Mouse (Mus musculus) bone marrow macrophage, adult 2 months (primary cell): ENCODE measurements around the gene Tagln3. TPM values are rescaled to one million over a fixed set of nuclear protein-coding genes. Genes with fewer than 3 reads are reported as not detected.

Experiments used
- H3K27ac ChIP-seq: 2 replicates; pipeline ENCODE4 v1.5.1; 2012; ENCODE audit warnings: low read depth, low read length; ENCODE audit not compliant: insufficient read depth
- H3K4me1 ChIP-seq: 2 replicates; pipeline ENCODE4 v1.6.1; 2012; ENCODE audit warnings: low read length; ENCODE audit not compliant: control insufficient read depth, insufficient read depth
- H3K4me3 ChIP-seq: 2 replicates; pipeline ENCODE4 v1.5.1; 2012; ENCODE audit warnings: mild to moderate bottlenecking, low read length, moderate library complexity; ENCODE audit not compliant: insufficient read depth
- CTCF ChIP-seq: IDR thresholded peaks from 2 replicates; pipeline ENCODE4 v1.5.1; 2012; ENCODE audit warnings: low read depth, mild to moderate bottlenecking, low read length, moderate library complexity
- POLR2A ChIP-seq: IDR thresholded peaks from 2 replicates; pipeline ENCODE4 v1.6.1; 2012; ENCODE audit warnings: mild to moderate bottlenecking, low read depth, low read length, borderline replicate concordance
- polyA plus RNA-seq: library from polyadenylated mRNA; stranded (reverse); fragments of >200 nt; gene quantifications from 2 replicates; pipeline ENCODE4 v1.2.4, GENCODE M21; 2012; ENCODE audit not compliant: missing spikeins, insufficient read depth, insufficient read length

Gene Tagln3
- polyA plus RNA-seq, 1 experiment, result 0.44 TPM

DNA sequence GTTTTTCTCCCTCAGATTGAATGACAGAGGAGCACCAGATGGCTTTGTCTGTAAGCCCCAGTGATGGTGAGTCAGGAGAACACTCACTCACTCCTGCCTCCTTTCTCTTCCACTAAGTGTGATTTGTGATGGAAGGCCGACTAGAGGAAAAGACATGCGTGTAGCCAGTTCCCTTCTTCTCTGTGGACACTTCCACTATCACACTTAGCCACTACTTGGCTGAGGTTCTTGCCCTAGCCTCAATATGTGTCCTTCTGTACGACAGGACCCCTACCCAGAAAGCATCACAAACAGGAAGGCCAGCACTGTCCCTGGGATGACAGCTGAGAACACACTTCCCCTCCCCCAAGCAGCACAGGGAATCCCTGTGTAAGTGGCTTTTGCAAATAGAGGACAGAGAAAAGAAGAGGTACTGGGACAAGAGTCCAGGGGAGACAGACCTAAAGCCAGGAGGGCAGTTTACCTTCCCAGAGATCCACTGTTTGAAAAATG lies 1.9 kb downstream of the Tagln3 start:
- Histone ChIP-seq H3K4me1 (no peaks in the 10 kb centered on the region), H3K4me3 (no peak overlapping the region), H3K27ac (no peak overlapping the region)
- no peak for TF ChIP-seq CTCF
- no peak for TF ChIP-seq POLR2A

GRCm38 (mm10) chr16:45720022-45720630 lies 4.3 kb downstream of the Tagln3 start:
- no peak overlapping the region for H3K27ac ChIP-seq
- no peaks in the 10 kb centered on the region for H3K4me1 ChIP-seq
- no peak for TF ChIP-seq POLR2A
- TF ChIP-seq CTCF, result no peak
- H3K4me3 ChIP-seq, result no peak overlapping the region

GRCm38 (mm10) chr16:45718296-45718695 lies 6.1 kb downstream of the Tagln3 start:
- Histone ChIP-seq H3K27ac (no peak overlapping the region), H3K4me3 (no peak overlapping the region), H3K4me1 (no peaks in the 10 kb centered on the region)
- TF ChIP-seq POLR2A, result no peak
- TF ChIP-seq CTCF, result no peak

GRCm38 (mm10) chr16:45714489-45715150 lies 9.8 kb downstream of the Tagln3 start:
- no peak for TF ChIP-seq POLR2A
- TF ChIP-seq CTCF, result no peak
- H3K27ac ChIP-seq, result no peak overlapping the region
- no peaks in the 10 kb centered on the region for H3K4me1 ChIP-seq
- H3K4me3 ChIP-seq, result no peak overlapping the region

DNA sequence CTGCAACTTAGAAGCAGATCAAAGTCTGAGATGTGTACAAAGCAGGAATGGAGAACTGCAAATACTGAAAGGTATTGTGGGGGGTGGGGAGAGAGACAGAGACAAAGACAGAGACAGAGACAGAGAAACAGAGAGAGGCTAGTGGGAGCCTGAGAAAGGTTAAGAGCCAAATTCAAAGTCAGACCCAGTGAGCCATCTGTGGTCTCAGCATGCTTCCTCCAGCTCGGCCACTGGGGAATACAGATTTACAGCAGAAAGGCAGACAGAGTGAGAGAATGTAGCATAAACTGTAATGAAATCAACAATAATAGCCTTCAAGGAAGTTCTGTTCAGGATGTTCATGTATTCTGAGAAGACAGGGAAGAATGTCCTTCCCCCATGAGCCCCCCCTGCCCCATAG lies 10.5 kb downstream of the Tagln3 start:
- Histone ChIP-seq H3K4me3 (no peak overlapping the region), H3K27ac (no peak overlapping the region), H3K4me1 (no peaks in the 10 kb centered on the region)
- TF ChIP-seq CTCF (no peak), POLR2A (no peak)

DNA sequence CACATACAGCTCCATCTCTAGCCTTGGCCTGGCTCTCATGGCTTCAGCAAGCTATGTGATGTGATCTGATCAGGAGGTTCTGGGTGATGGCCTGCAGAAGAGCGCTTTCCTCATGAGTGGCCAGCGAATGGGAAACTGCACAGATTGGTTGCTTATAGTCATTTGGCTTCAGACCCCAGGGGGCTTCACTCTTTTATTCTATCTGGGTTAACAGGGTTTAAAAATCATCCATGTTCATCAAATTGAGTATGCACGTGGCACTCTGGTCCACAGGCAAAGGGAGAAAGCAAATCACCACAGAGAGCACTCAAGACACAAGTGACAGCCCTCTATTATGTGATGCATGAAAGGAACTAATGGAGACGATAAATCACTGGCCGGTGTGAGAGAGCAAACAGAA lies 11.1 kb downstream of the Tagln3 start:
- Histone ChIP-seq H3K4me1 (no peaks in the 10 kb centered on the region), H3K27ac (no peak overlapping the region), H3K4me3 (no peak overlapping the region)
- TF ChIP-seq CTCF (no peak), POLR2A (no peak)

- TF ChIP-seq CTCF (no peak), POLR2A (no peak)
- no peak overlapping the region for H3K27ac ChIP-seq
- no peak overlapping the region for H3K4me3 ChIP-seq
- H3K4me1 ChIP-seq, result no peaks in the 10 kb centered on the region
Observed at GRCm38 (mm10) chr16:45711263-45711662, 13.1 kb downstream of the Tagln3 start.

GRCm38 (mm10) chr16:45699301-45699700 lies 25.1 kb downstream of the Tagln3 start:
- no peak overlapping the region for H3K4me3 ChIP-seq
- TF ChIP-seq CTCF (no peak), POLR2A (no peak)
- no peak overlapping the region for H3K27ac ChIP-seq
- no peaks in the 10 kb centered on the region for H3K4me1 ChIP-seq

DNA sequence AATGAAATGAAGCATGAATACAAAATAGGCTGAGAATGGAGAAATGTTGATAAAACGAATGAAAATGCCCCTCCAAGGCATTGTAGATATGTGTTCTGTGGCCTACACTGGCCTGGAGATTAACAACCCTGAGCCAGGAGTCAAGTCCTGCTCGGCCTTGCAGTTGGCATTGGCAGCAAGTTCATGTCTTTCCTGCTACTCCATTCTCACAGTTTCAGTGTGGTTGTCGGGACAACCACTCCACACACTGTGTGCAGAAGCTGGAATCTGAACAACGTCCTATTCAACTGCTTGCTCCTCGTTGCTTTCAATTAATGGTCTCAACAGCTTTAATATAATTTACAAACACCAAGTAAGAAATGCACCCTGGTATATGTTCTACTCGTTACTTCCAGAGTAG lies 26.4 kb downstream of the Tagln3 start:
- H3K4me1 ChIP-seq, result no peaks in the 10 kb centered on the region
- TF ChIP-seq CTCF (no peak), POLR2A (no peak)

GRCm38 (mm10) chr16:45695445-45696160 lies 28.8 kb downstream of the Tagln3 start:
- no peaks in the 10 kb centered on the region for H3K4me1 ChIP-seq
- no peak overlapping the region for H3K4me3 ChIP-seq
- no peak overlapping the region for H3K27ac ChIP-seq
- TF ChIP-seq CTCF (no peak), POLR2A (no peak)

More for the DNA sequence above, 26.4 kb downstream of the Tagln3 start:
- Histone ChIP-seq H3K4me3 (no peak overlapping the region), H3K27ac (no peak overlapping the region)
